Mouse (Mus musculus): ENCODE measurements around the gene Myzap.

- TF ChIP-seq CTCF (IDR thresholded peaks at IDR 0.05; ENCODE audit: low read depth, low read length): no peak
- TF ChIP-seq POLR2A (IDR thresholded peaks at IDR 0.05; ENCODE audit: borderline replicate concordance, low read depth, low read length): no peak
Measured at GRCm38 (mm10) chr9:71582771-71583170, 9.4 kb downstream of the Myzap start.

All from bone marrow macrophage, adult 2 months (primary cell).